9 mouse cellular contexts compared by ENCODE assay signal in genomic region chr9:95697808-95698207, GRCm38 (mm10). TPM values are rescaled to one million over a fixed set of nuclear protein-coding genes. Genes with fewer than 3 reads are reported as not detected.
DNase-seq lines count a peak whose midpoint lies in the region; ATAC-seq and TF ChIP-seq lines count a peak whose summit lies in the region.
"Had no signal": no experiment of that assay in that cellular context is flagged by ENCODE, and none has a peak within 500 bp of the region (broad histone marks: within the 10 kb centered on the region; RNA-seq: fewer than 3 reads in every experiment).

No protein-coding gene starts in this region.

- no peak for TF ChIP-seq EP300 in lung, postnatal 0 days (IDR thresholded peaks at IDR 0.05)

- H3K36me3 ChIP-seq in lung, postnatal 0 days (ENCODE audit: insufficient read depth, low read length): no peaks in the 10 kb centered on the region
- H3K36me3 ChIP-seq in embryonic facial prominence, embryonic 11.5 days (replicated peaks; ENCODE audit: control insufficient read depth, insufficient read depth, low read depth, low read length): no peaks in the 10 kb centered on the region
- H3K36me3 ChIP-seq: hindbrain, embryonic 15.5 days had no signal

- peak; percentile 72 for TF ChIP-seq CTCF in lung, postnatal 0 days (IDR thresholded peaks at IDR 0.05)

- peak; percentile 33 for DNase-seq in gastrocnemius, postnatal 10 days
- no peak for DNase-seq in gastrocnemius, postnatal 25 days
- peak; percentile 34 for DNase-seq in lung, postnatal 0 days (ENCODE audit: low spot score)
- no peak for DNase-seq in lung, postnatal 25 days (ENCODE audit: low spot score)
- DNase-seq in adipocyte (ENCODE audit: low spot score): peak; percentile 43
- peak; percentile 50 for DNase-seq in embryonic facial prominence, embryonic 11.5 days (ENCODE audit: low spot score)
- peak; percentile 7 for DNase-seq in naive thymus-derived CD4-positive, alpha-beta T cell, adult 2 months (ENCODE audit: low read depth)
- DNase-seq in ovary, postnatal 10 days (ENCODE audit: low spot score): no peak

- H3K9me3 ChIP-seq in lung, postnatal 0 days (ENCODE audit: low read length): no peaks in the 10 kb centered on the region
- H3K9me3 ChIP-seq in embryonic facial prominence, embryonic 11.5 days (replicated peaks; ENCODE audit: control insufficient read depth, low read length): no peaks in the 10 kb centered on the region
- H3K9me3 ChIP-seq: hindbrain, embryonic 15.5 days had no signal

- H3K4me3 ChIP-seq in lung, postnatal 0 days (ENCODE audit: low read depth, low read length): no peak overlapping the region
- H3K4me3 ChIP-seq in embryonic facial prominence, embryonic 11.5 days (ENCODE audit: low read depth, low read length): no peak overlapping the region
- H3K4me3 ChIP-seq: hindbrain, embryonic 15.5 days had no signal

- H3K4me1 ChIP-seq in lung, postnatal 0 days (ENCODE audit: insufficient read depth, low read depth, low read length): no peaks in the 10 kb centered on the region
- no peaks in the 10 kb centered on the region for H3K4me1 ChIP-seq in embryonic facial prominence, embryonic 11.5 days (ENCODE audit: control insufficient read depth, insufficient read depth, low read length)
- H3K4me1 ChIP-seq: hindbrain, embryonic 15.5 days had no signal

- H3K4me2 ChIP-seq in lung, postnatal 0 days (replicated peaks; ENCODE audit: low read depth, low read length): no peak overlapping the region
- H3K4me2 ChIP-seq in embryonic facial prominence, embryonic 11.5 days (ENCODE audit: low read depth, low read length): no peak overlapping the region
- H3K4me2 ChIP-seq: hindbrain, embryonic 15.5 days had no signal

- ATAC-seq in lung, postnatal 0 days: no peak
- no peak for ATAC-seq in embryonic facial prominence, embryonic 11.5 days (replicated peaks; ENCODE audit: insufficient number of reproducible peaks, low FRiP score, low TSS enrichment, low read depth)

- 52% methylated on average over 2 of the region's 2 CpGs for WGBS in lung, postnatal 0 days
- WGBS in embryonic facial prominence, embryonic 11.5 days: 67% methylated on average over 2 of the region's 2 CpGs

- no peak overlapping the region for H3K9ac ChIP-seq in lung, postnatal 0 days (replicated peaks; ENCODE audit: low read depth)
- no peak overlapping the region for H3K9ac ChIP-seq in embryonic facial prominence, embryonic 11.5 days (replicated peaks; ENCODE audit: low read length)
- H3K9ac ChIP-seq: hindbrain, embryonic 15.5 days had no signal

- no peak overlapping the region for H3K27ac ChIP-seq in lung, postnatal 0 days (ENCODE audit: low read length)
- no peak overlapping the region for H3K27ac ChIP-seq in embryonic facial prominence, embryonic 11.5 days (replicated peaks; ENCODE audit: low read depth, low read length)
- H3K27ac ChIP-seq: hindbrain, embryonic 15.5 days had no signal

- H3K27me3 ChIP-seq in lung, postnatal 0 days (replicated peaks; ENCODE audit: insufficient read depth, low read length): no peaks in the 10 kb centered on the region
- no peaks in the 10 kb centered on the region for H3K27me3 ChIP-seq in embryonic facial prominence, embryonic 11.5 days (ENCODE audit: control insufficient read depth, insufficient read depth, low read length)
- H3K27me3 ChIP-seq: hindbrain, embryonic 15.5 days had no signal

RNA-seq across cellular contexts. Expression of gene Trpc1, which starts 52.4 kb away (rescaled TPM):
- total RNA-seq in gastrocnemius, postnatal 10 days (2021): 1 to 10 TPM; 1.7 to 3.2 TPM
- total RNA-seq in gastrocnemius, postnatal 25 days (2021): 1 to 10 TPM in 1 of 2 experiments, under 1 TPM in 1; 0.64 to 1.2 TPM
- 4.7 and 4.9 TPM in 2 replicates for polyA plus RNA-seq in lung, postnatal 0 days (2015; fragmentation: Nextera tagmentation; extraction: Ambion mirVana)
- polyA plus RNA-seq in embryonic facial prominence, embryonic 11.5 days (2014; fragmentation: Nextera tagmentation; extraction: Ambion mirVana): 2.0 TPM in 2 replicates

Comparison
In these comparisons a context has a peak if more than half of its experiments do, and no peak if none do; other contexts are left out.
1. DNase-seq: peak in gastrocnemius, postnatal 10 days (single experiment), lung, postnatal 0 days (single experiment), adipocyte (single experiment), embryonic facial prominence, embryonic 11.5 days (single experiment) and naive thymus-derived CD4-positive, alpha-beta T cell, adult 2 months (single experiment); none in gastrocnemius, postnatal 25 days (single experiment), lung, postnatal 25 days (single experiment) and ovary, postnatal 10 days (single experiment).